Mouse (Mus musculus): ENCODE results near the gene Stam.

The Stam gene

DNA sequence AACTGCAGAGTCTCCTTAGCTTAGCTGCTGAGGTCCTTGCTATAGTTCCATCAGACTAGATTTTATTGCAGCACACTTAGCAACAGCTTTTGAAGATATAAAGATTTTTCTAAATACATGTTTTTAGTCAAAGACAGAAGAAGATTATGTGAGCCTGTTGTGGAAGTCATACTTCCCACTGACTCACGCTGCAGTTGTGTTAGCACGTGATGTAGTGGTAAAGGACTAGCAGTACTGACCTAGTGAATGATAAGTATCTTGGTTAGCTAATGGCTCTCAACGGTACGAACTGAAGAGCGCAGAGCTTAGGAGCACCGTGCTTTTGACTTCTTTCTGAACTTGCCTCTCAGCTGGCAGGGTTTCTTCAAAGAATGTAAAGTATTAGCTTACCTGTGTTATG lies 52.5 kb downstream of the Stam start:
- no peak for DNase-seq (ENCODE audit: low spot score)

DNA sequence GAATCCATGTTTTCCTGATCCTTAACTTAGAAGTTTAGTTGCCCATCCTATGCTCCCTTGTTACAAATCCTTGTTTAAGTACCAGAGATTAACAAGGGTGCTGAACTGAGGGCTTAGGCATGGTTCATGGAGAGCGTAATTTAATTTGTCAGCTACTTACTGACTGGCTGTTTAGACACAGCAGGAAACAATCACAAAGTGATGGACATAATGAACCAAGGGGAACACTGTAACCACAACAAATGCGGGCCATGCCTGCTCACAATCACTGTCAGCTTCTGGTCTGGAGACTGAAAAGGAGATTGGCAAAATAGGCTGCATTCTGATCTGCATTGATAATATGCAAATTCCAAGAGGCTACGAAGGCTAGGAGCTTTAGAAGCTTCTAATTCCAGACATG lies 53.7 kb downstream of the Stam start:
- DNase-seq (ENCODE audit: low spot score), result no peak

DNA sequence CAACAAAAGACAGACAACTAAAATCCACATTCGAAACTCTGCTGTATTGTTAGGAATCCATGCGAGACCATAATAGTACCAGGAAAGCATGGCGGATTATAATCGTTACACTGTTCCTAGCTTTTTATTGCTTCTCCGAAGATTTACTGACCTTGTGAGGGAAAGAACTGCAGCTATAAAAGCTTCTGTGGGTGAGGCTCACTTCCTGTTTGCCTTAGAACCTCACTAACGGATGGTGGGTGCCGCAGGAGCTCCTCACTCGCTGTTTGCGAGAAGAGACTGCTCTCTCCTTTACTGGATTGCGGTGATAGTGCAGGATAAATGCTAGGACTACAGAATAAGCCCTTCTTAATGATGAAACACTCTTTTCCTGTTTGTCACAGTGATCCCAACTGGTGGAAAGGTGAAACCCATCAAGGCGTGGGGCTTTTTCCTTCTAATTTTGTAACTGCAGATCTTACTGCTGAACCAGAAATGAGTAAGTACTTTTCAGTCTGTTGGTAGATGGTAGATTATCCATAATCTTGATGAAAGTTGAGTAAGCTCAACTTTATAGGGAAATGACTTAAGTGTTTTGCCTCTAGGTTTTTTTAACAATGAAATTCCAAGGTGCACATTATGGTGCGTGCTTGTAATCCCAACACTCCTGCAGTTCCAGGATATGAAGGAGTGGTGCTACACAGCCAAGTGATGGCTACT lies 56.9 kb downstream of the Stam start:
- no peak for DNase-seq (ENCODE audit: low spot score)

DNA sequence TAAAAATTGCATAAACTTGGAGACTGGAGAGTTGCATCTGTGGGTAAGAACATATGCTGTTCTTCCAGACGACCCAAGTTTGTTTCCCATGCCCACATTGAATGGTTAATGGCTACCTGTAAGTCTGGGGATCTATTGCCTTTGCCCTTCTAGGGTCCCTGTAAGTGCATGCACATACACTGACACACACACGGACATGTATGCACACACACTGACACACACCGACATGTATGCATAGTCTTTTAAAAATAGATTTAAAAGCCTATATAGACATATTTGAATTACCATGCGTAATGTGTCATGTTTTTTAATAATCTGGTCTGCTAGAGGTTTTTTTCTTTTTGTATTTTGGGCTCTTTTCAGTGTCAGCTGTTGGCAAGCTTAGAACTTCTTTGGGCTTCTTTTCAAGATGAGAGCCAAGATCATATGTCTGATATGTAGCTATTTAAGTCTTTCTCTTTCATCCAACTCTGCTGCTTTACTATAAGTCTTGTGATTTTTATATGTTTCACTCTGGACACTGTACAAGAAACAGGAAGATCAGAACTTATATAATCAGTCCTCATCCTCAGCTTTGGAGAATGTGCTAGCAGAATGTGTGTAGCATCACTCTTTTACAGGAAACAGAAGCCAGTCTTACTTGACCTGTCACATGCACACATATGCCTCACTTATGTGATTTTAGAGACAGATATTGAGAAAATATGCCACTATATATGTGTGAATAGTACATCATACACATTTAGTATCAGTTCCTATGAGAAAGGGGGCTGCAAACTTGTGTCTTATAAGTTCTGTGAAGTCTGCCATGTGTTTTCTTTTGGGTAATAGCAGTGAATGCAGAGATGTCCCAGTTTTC lies 58.8 kb downstream of the Stam start:
- DNase-seq (ENCODE audit: low spot score), result no peak

DNA sequence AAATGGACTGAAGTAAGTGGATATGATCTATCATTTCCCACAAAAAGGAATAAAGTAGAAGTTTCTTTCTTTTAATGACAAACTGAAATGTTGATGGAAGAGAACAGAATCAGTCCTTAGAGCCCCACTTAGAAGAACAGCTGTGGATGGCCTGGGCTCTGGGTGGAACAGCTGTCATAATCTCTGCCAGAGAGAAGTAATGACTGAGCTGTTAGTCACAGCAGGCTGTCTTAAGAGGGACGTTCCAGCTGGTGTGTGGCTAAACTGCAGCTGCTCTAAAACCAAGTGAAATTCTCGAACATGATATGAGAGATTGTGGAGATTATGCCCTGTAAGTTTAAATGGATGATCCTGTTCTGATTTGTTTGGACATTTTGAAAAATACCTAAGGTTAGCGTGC lies 63.0 kb downstream of the Stam start:
- no peak for DNase-seq (ENCODE audit: low spot score)

DNA sequence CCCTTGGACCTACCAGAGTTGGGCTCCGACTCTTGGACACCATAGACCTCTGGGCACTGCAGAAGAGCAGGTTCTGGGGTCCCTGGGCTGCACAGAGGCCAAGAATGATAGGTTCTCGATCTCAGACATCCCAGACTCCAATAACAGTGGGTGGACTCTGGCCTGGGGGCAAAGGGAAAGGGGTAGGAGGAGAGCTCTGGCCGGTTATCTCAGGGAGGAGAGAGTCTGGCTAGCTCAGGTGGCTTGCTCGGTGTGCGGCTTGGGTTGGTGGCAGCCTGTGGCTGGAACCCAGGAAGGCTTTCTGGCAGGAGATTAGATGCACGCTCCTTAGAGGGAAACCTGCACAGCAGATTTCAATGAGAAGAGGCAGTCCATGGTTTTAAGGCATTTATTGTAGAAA lies 65.7 kb downstream of the Stam start:
- no peak for DNase-seq (ENCODE audit: low spot score)

DNA sequence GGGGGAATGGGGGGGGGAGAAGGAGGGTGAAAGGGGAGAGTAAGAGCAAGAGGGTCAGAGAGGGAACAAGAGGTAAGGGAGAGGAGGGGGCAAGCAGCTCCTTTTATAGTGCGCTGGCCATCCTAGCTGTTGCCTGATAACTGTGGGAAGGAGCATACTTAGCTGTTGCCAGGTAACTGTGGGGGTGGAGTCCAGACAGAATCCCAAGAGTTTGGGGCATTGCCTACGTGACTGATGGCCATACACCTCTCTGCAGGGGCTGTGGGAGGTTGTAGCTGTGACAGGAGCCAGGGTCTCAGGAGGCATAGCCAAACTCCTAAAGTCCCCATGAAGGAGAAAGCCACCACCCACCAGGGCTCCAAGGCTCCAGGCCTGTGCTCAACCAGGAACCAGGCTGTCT lies 66.1 kb downstream of the Stam start:
- DNase-seq (ENCODE audit: low spot score), result no peak

DNA sequence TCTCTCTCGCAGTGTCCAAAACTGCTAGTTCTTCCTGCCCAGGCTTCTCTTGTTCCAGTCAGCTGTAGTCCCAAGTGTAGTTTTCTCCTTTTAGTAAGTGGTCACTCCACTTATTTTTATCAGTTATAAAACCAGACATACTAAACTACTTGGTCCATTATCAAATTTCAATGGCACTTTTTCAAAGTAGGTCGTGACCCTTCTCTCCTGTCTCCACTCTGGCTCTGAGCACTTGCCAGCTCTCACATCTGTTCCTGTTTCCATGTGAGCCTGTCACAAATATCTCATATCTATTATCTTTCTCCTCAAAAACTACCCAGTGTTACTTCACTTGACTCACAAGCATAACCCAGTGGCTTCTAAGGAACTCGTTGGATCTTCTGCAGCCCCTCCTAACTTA lies 71.4 kb downstream of the Stam start:
- no peak for DNase-seq (ENCODE audit: low spot score)

DNA sequence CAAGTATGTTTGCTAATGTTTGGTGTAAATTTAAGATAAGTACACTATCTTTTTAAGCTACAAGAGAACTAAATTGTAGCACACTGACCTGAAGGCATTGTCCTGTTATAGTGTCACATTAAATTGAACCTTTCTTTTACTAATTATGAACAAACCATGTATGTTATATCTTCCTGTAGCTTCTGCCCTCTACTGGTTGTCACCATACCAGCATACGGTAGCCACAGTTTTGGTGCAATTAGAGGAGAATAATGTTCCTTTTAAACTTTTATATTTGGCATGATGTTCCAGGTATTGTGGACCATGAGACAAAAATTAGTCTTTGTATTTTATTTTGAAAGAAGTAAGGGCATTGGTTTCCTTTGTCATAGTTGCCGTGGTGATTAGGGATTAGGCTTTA lies 73.0 kb downstream of the Stam start:
- DNase-seq (ENCODE audit: low spot score), result no peak

DNA sequence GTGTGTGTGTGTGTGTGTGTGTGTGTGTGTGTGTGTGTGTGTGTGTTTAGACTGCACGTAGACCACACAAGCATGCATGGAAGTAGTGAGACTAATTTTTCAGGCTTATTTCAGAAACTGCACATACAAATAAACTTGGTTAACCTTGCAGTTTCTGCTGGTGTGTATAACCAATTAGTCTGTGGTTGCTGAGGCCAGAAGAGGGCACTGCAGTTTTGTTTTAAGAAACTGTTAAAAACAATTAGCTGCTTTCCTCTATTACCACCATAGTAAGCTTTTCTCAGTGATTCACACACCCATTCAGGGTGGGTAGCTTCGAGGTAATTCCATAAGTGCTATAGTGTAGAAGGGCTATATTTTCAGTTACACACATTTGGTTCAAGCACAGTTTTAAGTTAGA lies 76.9 kb downstream of the Stam start:
- DNase-seq (ENCODE audit: low spot score), result no peak

DNA sequence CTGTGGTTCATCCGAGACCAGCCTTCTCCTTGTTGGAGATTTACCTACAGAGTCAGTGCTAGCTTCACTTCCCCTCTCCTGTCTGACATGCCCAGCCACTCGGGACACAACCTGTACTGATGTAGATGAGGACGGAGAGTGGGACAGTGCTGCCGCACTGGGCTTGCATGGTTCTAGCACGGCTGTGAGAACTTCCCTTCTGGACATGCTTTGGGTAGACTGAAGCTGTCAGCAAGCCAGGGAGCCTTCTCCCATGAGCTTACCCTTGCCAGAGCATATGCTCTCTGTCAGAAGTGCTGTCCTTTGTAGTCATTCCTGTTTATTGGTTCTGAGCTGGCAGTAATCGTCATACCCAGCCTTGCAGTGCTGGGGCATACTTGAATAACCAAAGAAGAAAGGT lies 78.0 kb downstream of the Stam start:
- DNase-seq (ENCODE audit: low spot score), result no peak

DNA sequence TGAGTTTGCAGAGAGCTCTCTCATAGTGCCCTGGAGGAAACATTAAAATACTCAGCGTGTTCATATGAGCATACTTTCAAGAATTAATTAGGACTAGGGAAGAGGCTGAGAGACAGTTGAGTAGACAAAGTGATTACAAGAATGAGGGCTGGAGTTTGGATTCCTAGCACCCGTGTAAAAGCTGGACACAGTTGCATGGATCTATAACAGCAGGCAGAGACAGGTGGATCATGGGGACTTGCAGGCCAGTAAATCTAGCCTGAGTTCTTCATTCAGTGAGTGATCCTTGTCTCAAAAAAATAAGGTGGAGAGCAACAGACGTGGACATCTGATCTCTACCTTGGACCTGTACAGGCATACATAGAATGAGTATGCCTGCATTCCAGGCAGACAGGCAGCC lies 85.1 kb downstream of the Stam start:
- no peak for DNase-seq (ENCODE audit: low spot score)

DNA sequence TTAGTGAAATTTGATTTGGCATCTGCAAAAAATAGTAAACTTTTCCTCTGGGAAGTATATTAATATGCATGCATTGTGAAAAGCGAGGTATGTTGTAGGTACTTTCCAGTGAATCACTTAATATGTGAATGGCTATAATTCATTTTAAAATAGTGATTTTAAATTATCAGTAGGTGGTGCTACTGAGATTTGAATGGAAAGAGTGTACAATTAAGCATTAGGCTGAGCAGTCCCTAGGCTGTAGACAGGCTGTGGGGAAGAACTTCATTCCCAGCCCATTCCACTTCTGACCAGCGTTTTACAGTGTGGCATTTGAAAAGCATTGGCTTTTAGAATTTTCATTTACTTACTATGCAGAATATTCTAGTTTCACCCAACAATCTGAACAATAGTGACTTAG lies 85.9 kb downstream of the Stam start:
- no peak for DNase-seq (ENCODE audit: low spot score)

DNA sequence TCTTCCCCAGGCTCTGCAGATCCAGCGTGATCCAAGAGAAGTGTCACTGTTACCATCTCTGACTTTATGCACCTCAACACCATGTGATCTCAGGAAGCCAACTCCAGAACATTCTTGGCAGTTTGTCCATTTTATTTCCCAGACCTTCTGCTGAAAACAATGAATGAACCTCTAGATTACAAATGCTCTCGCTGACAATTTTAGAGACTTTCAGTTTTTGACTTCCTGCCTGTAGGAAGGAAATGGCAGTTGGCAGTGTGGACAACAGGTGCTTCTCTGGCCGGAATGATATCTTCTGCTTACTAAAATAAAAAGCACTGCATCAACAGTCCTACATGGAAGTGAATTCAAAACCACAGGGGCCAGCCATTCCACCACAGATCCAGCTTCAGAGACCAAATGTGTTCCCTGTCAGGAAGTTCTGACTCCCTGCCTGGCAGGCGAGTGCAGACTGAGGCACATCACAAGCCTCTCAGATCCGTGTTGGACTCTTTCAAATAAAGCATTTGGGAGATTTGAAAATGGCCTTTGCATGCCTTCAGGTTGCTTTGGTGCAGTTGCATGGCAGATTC lies 90.6 kb downstream of the Stam start:
- DNase-seq (ENCODE audit: low spot score), result no peak

DNA sequence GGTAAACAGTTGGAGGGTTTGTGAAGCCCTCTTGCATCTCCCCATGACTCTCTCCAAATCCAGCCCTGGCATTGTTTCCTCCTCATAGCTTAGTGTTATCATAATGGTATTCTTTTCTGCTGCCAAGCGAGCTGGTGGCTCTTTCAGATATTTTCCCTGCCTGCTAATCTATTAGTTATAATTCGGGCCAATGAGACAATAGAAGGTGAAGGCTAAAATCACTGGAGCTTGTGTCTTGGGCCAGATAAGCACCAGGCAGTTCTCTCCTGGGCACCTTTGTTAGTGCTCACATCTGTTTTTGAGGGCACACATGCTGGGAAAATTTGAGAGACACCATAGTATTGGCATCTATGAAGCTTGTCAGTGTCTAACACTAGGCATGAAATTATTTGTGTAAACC lies 91.2 kb downstream of the Stam start:
- no peak for DNase-seq (ENCODE audit: low spot score)

DNA sequence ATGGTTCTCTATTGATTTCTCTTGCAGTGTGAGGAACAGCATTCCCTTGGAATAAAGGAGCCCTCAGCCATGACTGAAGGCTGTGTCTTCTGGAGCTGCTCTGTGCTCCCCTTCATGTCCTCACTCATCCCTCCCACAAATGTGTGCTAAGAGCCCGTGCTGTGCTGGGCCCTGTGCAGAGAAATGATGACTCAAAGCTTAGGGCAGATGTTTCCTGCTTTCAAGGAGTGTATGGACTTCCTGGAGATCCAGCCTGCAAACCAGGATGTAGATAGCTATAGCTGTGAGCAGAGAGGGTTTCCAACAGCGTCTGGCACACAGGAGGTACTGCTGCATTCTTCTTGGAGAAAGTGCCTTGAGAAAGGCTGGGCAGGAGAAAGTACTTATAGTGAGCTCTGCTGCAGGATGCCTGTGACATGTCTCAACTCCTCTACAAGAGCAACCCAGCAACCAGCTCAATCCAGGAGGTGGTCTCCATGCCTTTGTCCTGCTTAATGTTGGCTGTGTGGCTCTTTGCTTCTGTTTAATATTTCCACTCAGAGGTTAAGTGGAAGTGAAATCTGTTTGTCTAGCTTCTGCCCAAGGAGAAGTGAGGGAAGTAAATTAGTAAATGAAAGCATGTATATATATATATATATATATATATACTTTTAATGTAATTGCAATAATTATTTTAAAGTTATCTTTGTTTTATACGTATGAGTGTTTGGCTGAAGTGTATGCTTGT lies 91.9 kb downstream of the Stam start:
- no peak for DNase-seq (ENCODE audit: low spot score)

DNA sequence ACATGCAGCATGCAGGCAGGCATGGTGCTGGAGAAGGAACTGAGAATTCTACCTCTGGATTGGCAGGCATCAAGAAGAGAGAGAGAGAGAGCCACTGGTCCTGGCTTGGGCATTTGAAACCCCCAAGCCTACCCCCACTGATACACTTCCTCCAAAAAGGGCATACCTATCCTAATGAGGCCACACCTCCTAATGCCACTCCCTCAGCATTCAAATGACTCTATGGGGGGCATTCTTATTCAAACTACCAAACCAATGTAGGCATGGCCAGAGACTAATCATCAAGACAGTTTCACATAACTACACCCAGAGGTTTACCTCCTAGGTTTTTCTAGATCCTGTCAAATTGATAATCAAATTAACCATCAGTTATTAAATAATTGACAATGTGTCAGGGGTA lies 93.8 kb downstream of the Stam start:
- DNase-seq (ENCODE audit: low spot score), result no peak

DNA sequence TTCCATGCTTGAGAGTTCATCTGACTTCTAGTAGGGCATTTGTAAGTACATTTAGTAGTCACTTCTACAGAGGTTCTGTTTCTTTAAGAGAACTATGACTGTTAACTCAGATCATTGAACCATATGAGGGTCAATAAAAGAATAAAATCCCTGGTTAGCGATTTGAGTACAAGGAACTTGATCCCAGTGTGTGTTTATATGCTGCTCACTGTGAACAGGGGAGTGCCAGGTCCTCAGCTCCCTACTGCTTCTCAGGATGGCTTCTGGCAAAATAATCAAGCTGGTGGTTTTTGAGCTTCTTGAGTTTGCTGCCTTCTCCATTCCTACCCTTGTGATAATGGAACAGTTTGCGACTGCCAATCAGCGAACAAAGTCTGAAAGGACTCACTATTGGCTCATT lies 100.4 kb downstream of the Stam start, which contains the start of gene Tmem236:
TSS of gene Tmem236 (plus strand) at position 190 of the 400 bp plus-strand sequence.
- no peak for DNase-seq (ENCODE audit: low spot score)

DNA sequence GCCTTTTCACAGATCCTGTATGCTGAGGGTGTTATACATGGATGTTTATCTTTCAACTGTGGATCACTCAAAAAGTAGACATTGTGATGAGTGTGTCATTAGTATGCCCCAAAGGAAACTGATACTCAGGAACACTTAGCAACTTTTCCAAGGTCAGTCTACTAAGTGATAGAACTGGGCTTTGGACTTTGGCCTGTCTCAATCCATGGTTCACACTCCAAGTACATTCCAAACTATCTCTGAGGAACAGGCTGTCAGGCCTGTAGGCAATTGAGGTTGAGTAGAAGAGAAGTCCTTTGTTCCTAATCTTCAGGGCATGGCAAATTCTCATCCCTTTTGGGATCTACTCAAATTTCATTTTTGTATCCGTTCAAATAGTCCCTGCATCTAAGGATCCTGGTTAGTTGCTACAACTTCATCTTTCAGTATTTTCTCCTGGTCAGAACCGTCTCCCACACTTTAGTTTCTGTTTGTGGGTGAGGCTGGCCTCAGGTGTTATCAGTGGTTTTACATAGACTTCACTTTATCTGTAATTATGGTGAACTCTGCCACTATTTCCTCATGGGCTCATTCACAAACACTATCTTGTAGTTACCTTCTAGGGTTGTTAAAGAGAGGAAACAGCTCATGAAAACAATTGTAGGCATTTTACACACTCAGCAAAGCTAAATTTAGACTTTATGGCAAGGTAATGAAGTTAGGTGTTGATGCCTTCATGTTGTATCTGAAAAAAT lies 102.7 kb downstream of the Stam start:
- DNase-seq (ENCODE audit: low spot score), result no peak

DNA sequence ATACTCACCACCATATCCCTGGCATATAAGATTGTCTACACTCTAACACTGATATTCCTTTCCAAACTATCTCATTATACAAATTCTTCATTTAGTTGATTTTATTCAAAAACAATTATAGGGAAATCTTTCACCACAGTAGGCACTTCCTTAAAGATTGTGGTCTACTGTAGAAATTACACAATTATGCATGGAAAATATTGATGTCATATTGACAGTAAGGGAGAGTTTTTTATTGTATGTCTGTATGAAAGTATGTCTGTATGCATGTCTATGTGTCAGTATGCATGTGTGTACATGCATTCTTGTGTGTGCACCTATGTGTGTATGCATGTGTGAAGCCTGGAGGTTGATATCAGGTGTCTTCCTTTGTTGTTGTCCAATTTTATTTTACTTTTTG lies 110.5 kb downstream of the Stam start:
- DNase-seq (ENCODE audit: low spot score), result no peak

DNA sequence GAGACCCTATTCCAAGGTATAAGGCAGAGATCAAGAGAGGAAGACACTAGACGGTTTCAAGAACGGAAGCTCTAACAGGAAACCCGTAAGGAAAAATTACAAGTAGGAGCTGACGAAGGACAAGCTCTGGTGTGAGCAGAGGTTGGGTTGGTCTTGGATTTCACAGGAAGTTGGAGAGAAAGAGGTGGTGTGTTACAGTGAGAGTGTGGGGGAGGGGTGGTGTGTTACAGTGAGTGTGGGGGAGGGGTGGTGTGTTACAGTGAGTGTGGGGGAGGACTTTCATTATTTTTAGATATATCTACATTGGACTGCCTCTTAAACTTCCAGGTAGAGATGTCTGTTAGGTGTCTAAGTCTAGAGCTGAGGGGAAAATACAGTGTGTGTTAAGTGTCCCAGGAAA lies 116.8 kb downstream of the Stam start:
- DNase-seq (ENCODE audit: low spot score), result no peak

DNA sequence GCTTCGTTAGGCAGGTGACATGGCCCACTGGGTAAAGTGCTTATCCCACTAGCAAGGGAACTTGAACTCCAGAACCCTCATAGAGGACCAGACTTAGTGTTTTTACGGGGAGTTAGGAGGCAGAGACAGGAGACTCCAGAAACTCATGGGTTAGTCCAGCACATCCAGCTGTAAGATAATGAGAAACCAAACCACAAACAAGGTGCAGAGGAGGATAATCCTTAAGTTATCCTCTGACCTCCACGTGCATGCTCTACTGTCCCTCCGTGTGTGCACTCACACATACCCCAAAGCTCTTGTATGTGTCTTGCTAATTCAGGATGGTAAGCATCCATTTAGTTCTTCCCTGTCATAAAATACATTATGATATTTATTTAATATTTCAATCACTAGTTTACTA lies 117.7 kb downstream of the Stam start:
- no peak for DNase-seq (ENCODE audit: low spot score)

All from ovary, postnatal 10 days (tissue).